Mouse (Mus musculus) heart, postnatal 0 days (tissue): ENCODE measurements around the gene Zfp768.

Source experiments
- CTCF ChIP-seq: IDR thresholded peaks from 2 replicates; pipeline ENCODE4 v1.5.1; 2016; ENCODE audit warnings: antibody characterized with exemption, control low read depth, low read depth
- EP300 ChIP-seq: IDR thresholded peaks from 2 replicates; pipeline ENCODE4 v1.6.1; 2016; ENCODE audit warnings: antibody characterized with exemption, low read depth

DNA sequence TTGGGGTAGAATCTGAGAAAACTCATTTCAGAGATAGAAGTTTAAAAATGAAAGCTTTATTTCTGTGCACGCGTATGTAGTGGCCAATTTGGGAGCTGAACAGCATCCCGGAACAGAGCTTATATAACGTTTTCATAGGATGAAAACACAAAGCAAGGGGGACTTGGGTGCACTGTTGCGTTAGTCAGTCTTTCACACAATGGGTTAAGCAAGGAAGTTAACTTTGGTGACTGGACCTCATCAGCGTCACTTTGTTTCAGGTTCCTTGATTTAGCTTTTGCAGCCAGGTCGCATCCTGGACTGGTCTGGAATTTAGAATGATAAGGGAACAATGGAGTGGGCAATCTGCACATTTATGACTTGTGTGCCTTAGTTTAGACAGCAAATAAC, 48.5 kb upstream of the Zfp768 start:
- TF ChIP-seq CTCF (no peak), EP300 (no peak)
